Mouse (Mus musculus): ENCODE data around the gene Atp5s. TPM values are rescaled to one million over a fixed set of nuclear protein-coding genes. Genes with fewer than 3 reads are reported as not detected.

Atp5s gene
- polyA plus RNA-seq, 1 experiment, result 9.3 TPM

- no peak overlapping the region for H3ac ChIP-seq (ENCODE audit: control insufficient read depth, insufficient read length)
- TF ChIP-seq TCF3 (IDR thresholded peaks at IDR 0.05; ENCODE audit: insufficient read length, low read depth) (no peak), CEBPB (IDR thresholded peaks at IDR 0.05; ENCODE audit: insufficient read depth, poor library complexity, severe bottlenecking) (no peak), REST (IDR thresholded peaks at IDR 0.05; ENCODE audit: insufficient read depth, insufficient read length) (no peak), MAX (IDR thresholded peaks at IDR 0.05; ENCODE audit: low read depth) (no peak), POLR2AphosphoS2 (IDR thresholded peaks at IDR 0.05; ENCODE audit: insufficient read length, low read depth) (no peak), SRF (IDR thresholded peaks at IDR 0.05; ENCODE audit: control insufficient read depth, insufficient read length, low read depth) (no peak), E2F4 (IDR thresholded peaks at IDR 0.05; ENCODE audit: insufficient read depth) (no peak), POLR2A (IDR thresholded peaks at IDR 0.05; ENCODE audit: insufficient read length, low read depth) (no peak), USF1 (IDR thresholded peaks at IDR 0.05; ENCODE audit: low read depth) (no peak), MYOG (IDR thresholded peaks at IDR 0.05; ENCODE audit: control insufficient read depth in 1 of 3, insufficient read depth in 1 of 3, insufficient read length in 2 of 3, low read depth in 2 of 3) (no peak), TCF12 (IDR thresholded peaks at IDR 0.05; ENCODE audit: insufficient read depth, poor library complexity, severe bottlenecking) (no peak), MYOD1 (IDR thresholded peaks at IDR 0.05; ENCODE audit: control insufficient read depth in 1 of 3, insufficient read length in 2 of 3, low read depth in 2 of 3) (no peak)
- H3K36me3 ChIP-seq (ENCODE audit: control insufficient read depth, insufficient read depth), result no peaks in the 10 kb centered on the region
- H3K27me3 ChIP-seq (ENCODE audit: control insufficient read depth, insufficient read depth, insufficient read length), result no peaks in the 10 kb centered on the region
- H3K4me2 ChIP-seq (ENCODE audit: low read depth), result no peak overlapping the region
- no peak overlapping the region for H3K4me3 ChIP-seq
- H3K79me2 ChIP-seq (ENCODE audit: control insufficient read depth, insufficient read depth), result no peaks in the 10 kb centered on the region
Measured at GRCm38 (mm10) chr12:69766185-69766904, 41.6 kb downstream of the Atp5s start.

- Histone ChIP-seq H3K4me3 (no peak overlapping the region), H3K36me3 (ENCODE audit: control insufficient read depth, insufficient read depth) (no peaks in the 10 kb centered on the region), H3K4me2 (ENCODE audit: low read depth) (no peak overlapping the region), H3ac (ENCODE audit: control insufficient read depth, insufficient read length) (no peak overlapping the region), H3K27me3 (ENCODE audit: control insufficient read depth, insufficient read depth, insufficient read length) (no peaks in the 10 kb centered on the region), H3K79me2 (ENCODE audit: control insufficient read depth, insufficient read depth) (no peaks in the 10 kb centered on the region)
- no peak for TF ChIP-seq REST (IDR thresholded peaks at IDR 0.05; ENCODE audit: insufficient read depth, insufficient read length)
- TF ChIP-seq CEBPB (IDR thresholded peaks at IDR 0.05; ENCODE audit: insufficient read depth, poor library complexity, severe bottlenecking), result no peak
- TF ChIP-seq SRF (IDR thresholded peaks at IDR 0.05; ENCODE audit: control insufficient read depth, insufficient read length, low read depth), result no peak
- TF ChIP-seq MAX (IDR thresholded peaks at IDR 0.05; ENCODE audit: low read depth), result no peak
- TF ChIP-seq POLR2AphosphoS2 (IDR thresholded peaks at IDR 0.05; ENCODE audit: insufficient read length, low read depth), result no peak
- TF ChIP-seq E2F4 (IDR thresholded peaks at IDR 0.05; ENCODE audit: insufficient read depth), result no peak
- TF ChIP-seq TCF3 (IDR thresholded peaks at IDR 0.05; ENCODE audit: insufficient read length, low read depth), result no peak
- TF ChIP-seq POLR2A (IDR thresholded peaks at IDR 0.05; ENCODE audit: insufficient read length, low read depth), result no peak
- TF ChIP-seq TCF12 (IDR thresholded peaks at IDR 0.05; ENCODE audit: insufficient read depth, poor library complexity, severe bottlenecking), result no peak
- no peak for TF ChIP-seq MYOD1 (IDR thresholded peaks at IDR 0.05; ENCODE audit: control insufficient read depth in 1 of 3, insufficient read length in 2 of 3, low read depth in 2 of 3)
- no peak for TF ChIP-seq MYOG (IDR thresholded peaks at IDR 0.05; ENCODE audit: control insufficient read depth in 1 of 3, insufficient read depth in 1 of 3, insufficient read length in 2 of 3, low read depth in 2 of 3)
- no peak for TF ChIP-seq USF1 (IDR thresholded peaks at IDR 0.05; ENCODE audit: low read depth)
Measured at GRCm38 (mm10) chr12:69767476-69768258, 42.9 kb downstream of the Atp5s start.

GRCm38 (mm10) chr12:69768841-69769240 lies 44.1 kb downstream of the Atp5s start:
- no peak overlapping the region for H3K4me2 ChIP-seq (ENCODE audit: low read depth)
- TF ChIP-seq MYOD1 (IDR thresholded peaks at IDR 0.05; ENCODE audit: control insufficient read depth in 1 of 3, insufficient read length in 2 of 3, low read depth in 2 of 3) (no peak), REST (IDR thresholded peaks at IDR 0.05; ENCODE audit: insufficient read depth, insufficient read length) (no peak), MAX (IDR thresholded peaks at IDR 0.05; ENCODE audit: low read depth) (no peak), POLR2A (IDR thresholded peaks at IDR 0.05; ENCODE audit: insufficient read length, low read depth) (no peak), E2F4 (IDR thresholded peaks at IDR 0.05; ENCODE audit: insufficient read depth) (no peak), USF1 (IDR thresholded peaks at IDR 0.05; ENCODE audit: low read depth) (no peak), SRF (IDR thresholded peaks at IDR 0.05; ENCODE audit: control insufficient read depth, insufficient read length, low read depth) (no peak), CEBPB (IDR thresholded peaks at IDR 0.05; ENCODE audit: insufficient read depth, poor library complexity, severe bottlenecking) (no peak), MYOG (IDR thresholded peaks at IDR 0.05; ENCODE audit: control insufficient read depth in 1 of 3, insufficient read depth in 1 of 3, insufficient read length in 2 of 3, low read depth in 2 of 3) (no peak), POLR2AphosphoS2 (IDR thresholded peaks at IDR 0.05; ENCODE audit: insufficient read length, low read depth) (no peak), TCF12 (IDR thresholded peaks at IDR 0.05; ENCODE audit: insufficient read depth, poor library complexity, severe bottlenecking) (no peak), TCF3 (IDR thresholded peaks at IDR 0.05; ENCODE audit: insufficient read length, low read depth) (no peak)
- H3ac ChIP-seq (ENCODE audit: control insufficient read depth, insufficient read length), result no peak overlapping the region
- H3K4me3 ChIP-seq, result no peak overlapping the region
- H3K36me3 ChIP-seq (ENCODE audit: control insufficient read depth, insufficient read depth), result no peaks in the 10 kb centered on the region
- H3K79me2 ChIP-seq (ENCODE audit: control insufficient read depth, insufficient read depth), result no peaks in the 10 kb centered on the region
- H3K27me3 ChIP-seq (ENCODE audit: control insufficient read depth, insufficient read depth, insufficient read length), result no peaks in the 10 kb centered on the region

GRCm38 (mm10) chr12:69776607-69777340 lies 52.0 kb downstream of the Atp5s start:
- H3K79me2 ChIP-seq (ENCODE audit: control insufficient read depth, insufficient read depth), result no peaks in the 10 kb centered on the region

More at GRCm38 (mm10) chr12:69776607-69777340, 52.0 kb downstream of the Atp5s start:
- Histone ChIP-seq H3K27me3 (ENCODE audit: control insufficient read depth, insufficient read depth, insufficient read length) (no peaks in the 10 kb centered on the region), H3K4me2 (ENCODE audit: low read depth) (no peak overlapping the region), H3K36me3 (ENCODE audit: control insufficient read depth, insufficient read depth) (no peaks in the 10 kb centered on the region), H3K4me3 (no peak overlapping the region), H3ac (ENCODE audit: control insufficient read depth, insufficient read length) (no peak overlapping the region)
- TF ChIP-seq CEBPB (IDR thresholded peaks at IDR 0.05; ENCODE audit: insufficient read depth, poor library complexity, severe bottlenecking) (no peak), MYOG (IDR thresholded peaks at IDR 0.05; ENCODE audit: control insufficient read depth in 1 of 3, insufficient read depth in 1 of 3, insufficient read length in 2 of 3, low read depth in 2 of 3) (no peak), MYOD1 (IDR thresholded peaks at IDR 0.05; ENCODE audit: control insufficient read depth in 1 of 3, insufficient read length in 2 of 3, low read depth in 2 of 3) (no peak), TCF3 (IDR thresholded peaks at IDR 0.05; ENCODE audit: insufficient read length, low read depth) (no peak), TCF12 (IDR thresholded peaks at IDR 0.05; ENCODE audit: insufficient read depth, poor library complexity, severe bottlenecking) (no peak), REST (IDR thresholded peaks at IDR 0.05; ENCODE audit: insufficient read depth, insufficient read length) (no peak), POLR2AphosphoS2 (IDR thresholded peaks at IDR 0.05; ENCODE audit: insufficient read length, low read depth) (no peak), SRF (IDR thresholded peaks at IDR 0.05; ENCODE audit: control insufficient read depth, insufficient read length, low read depth) (no peak), MAX (IDR thresholded peaks at IDR 0.05; ENCODE audit: low read depth) (no peak), E2F4 (IDR thresholded peaks at IDR 0.05; ENCODE audit: insufficient read depth) (no peak), POLR2A (IDR thresholded peaks at IDR 0.05; ENCODE audit: insufficient read length, low read depth) (no peak), USF1 (IDR thresholded peaks at IDR 0.05; ENCODE audit: low read depth) (no peak)
